Mouse (Mus musculus) kidney, embryonic 14.5 days (tissue): ENCODE measurements at regions not wholly inside any gene's neighbourhood (a gene's known extent, or its start where the extent isn't known, plus 50 kb on each side); places are given as distances from the start of the nearest gene placed in this dataset.

Experiments used
- ATAC-seq: fragments of 200-750 bp; cut with Nextera tagmentation; 2 replicates; pipeline ENCODE4 v1.8.0; 2017; ENCODE audit warnings: moderate number of reproducible peaks, mild to moderate bottlenecking, moderate TSS enrichment, moderate library complexity; ENCODE audit not compliant: low FRiP score, low TSS enrichment
- H3K27ac ChIP-seq: fragments of 300-500 bp; sonication (generic); 2 replicates; pipeline ENCODE4 v1.5.1; 2014; ENCODE audit warnings: low read depth, mild to moderate bottlenecking, low read length, moderate library complexity, mixed read lengths
- H3K27me3 ChIP-seq: fragments of 300-500 bp; sonication (generic); 2 replicates; pipeline ENCODE4 v1.6.1; 2014; ENCODE audit warnings: mild to moderate bottlenecking, low read length; ENCODE audit not compliant: control insufficient read depth, insufficient read depth
- H3K36me3 ChIP-seq: fragments of 300-500 bp; sonication (generic); 2 replicates; pipeline ENCODE4 v1.6.1; 2014; ENCODE audit warnings: low read length, mixed read lengths; ENCODE audit not compliant: control insufficient read depth, insufficient read depth
- H3K4me1 ChIP-seq: fragments of 300-500 bp; sonication (generic); 2 replicates; pipeline ENCODE4 v1.6.1; 2014; ENCODE audit warnings: low read length, mixed read lengths; ENCODE audit not compliant: control insufficient read depth, insufficient read depth
- H3K4me2 ChIP-seq: fragments of 300-500 bp; sonication (generic); replicated peaks from 2 replicates; pipeline ENCODE4 v1.6.1; 2014; ENCODE audit warnings: low read depth, mild to moderate bottlenecking, low read length
- H3K4me3 ChIP-seq: fragments of 300-500 bp; sonication (generic); 2 replicates; pipeline ENCODE4 v1.5.1; 2014; ENCODE audit warnings: mild to moderate bottlenecking, low read length
- H3K9ac ChIP-seq: fragments of 300-500 bp; sonication (generic); 2 replicates; pipeline ENCODE4 v1.6.1; 2014; ENCODE audit warnings: low read depth, mild to moderate bottlenecking, low read length, moderate library complexity
- H3K9me3 ChIP-seq: fragments of 300-500 bp; sonication (generic); 2 replicates; pipeline ENCODE4 v1.6.1; 2016; ENCODE audit warnings: low read length; ENCODE audit not compliant: control insufficient read depth
- WGBS: fragments of 180-500 bp; shearing (Covaris S2); extraction: QIAGEN DNeasy Blood & Tissue Kit; methylation state at CpG from one replicate; pipeline ENCODE4 v1.1.7; 2014; 5-methylcytosine and 5-hydroxymethylcytosine counted together

GRCm38 (mm10) chr1:75786173-75786820, 240.2 kb downstream of the Slc4a3 start:
- H3K27me3 ChIP-seq: no peaks in the 10 kb centered on the region
- H3K4me1 ChIP-seq: no peaks in the 10 kb centered on the region
- H3K4me3 ChIP-seq: no peak overlapping the region
- ATAC-seq: no peak
- H3K27ac ChIP-seq: no peak overlapping the region
- no peaks in the 10 kb centered on the region for H3K9me3 ChIP-seq
- no peak overlapping the region for H3K9ac ChIP-seq
- no peak overlapping the region for H3K4me2 ChIP-seq
- no peaks in the 10 kb centered on the region for H3K36me3 ChIP-seq
- WGBS: 19% methylated on average over 10 of the region's 10 CpGs

- Histone ChIP-seq H3K4me3 (no peak overlapping the region), H3K4me1 (no peaks in the 10 kb centered on the region), H3K4me2 (no peak overlapping the region), H3K9ac (no peak overlapping the region), H3K36me3 (no peaks in the 10 kb centered on the region), H3K27ac (no peak overlapping the region), H3K27me3 (no peaks in the 10 kb centered on the region), H3K9me3 (0 out of 2 replicates have a peak, but pooled peaks cover 4% of the 10 kb centered on the region)
- no peak for ATAC-seq
- 88% methylated on average over 1 of the region's 1 CpGs for WGBS
Observed at GRCm38 (mm10) chr1:75791509-75791908, 245.4 kb downstream of the Slc4a3 start.

GRCm38 (mm10) chr1:75797793-75798192, 251.7 kb downstream of the Slc4a3 start:
- 0 out of 2 replicates have a peak, but pooled peaks cover 2% of the 10 kb centered on the region for H3K9me3 ChIP-seq
- no peak for ATAC-seq

GRCm38 (mm10) chr1:75798375-75799099, 252.5 kb downstream of the Slc4a3 start:
- no peaks in the 10 kb centered on the region for H3K9me3 ChIP-seq
- no peak overlapping the region for H3K9ac ChIP-seq
- ATAC-seq: no peak
- H3K4me1 ChIP-seq: no peaks in the 10 kb centered on the region
- no peak overlapping the region for H3K27ac ChIP-seq
- H3K27me3 ChIP-seq: no peaks in the 10 kb centered on the region
- 60% methylated on average over 6 of the region's 6 CpGs for WGBS
- no peak overlapping the region for H3K4me3 ChIP-seq
- H3K36me3 ChIP-seq: no peaks in the 10 kb centered on the region
- no peak overlapping the region for H3K4me2 ChIP-seq

More at GRCm38 (mm10) chr1:75797793-75798192, 251.7 kb downstream of the Slc4a3 start:
- Histone ChIP-seq H3K4me2 (no peak overlapping the region), H3K4me1 (no peaks in the 10 kb centered on the region), H3K27me3 (no peaks in the 10 kb centered on the region), H3K27ac (no peak overlapping the region), H3K36me3 (no peaks in the 10 kb centered on the region), H3K4me3 (no peak overlapping the region), H3K9ac (no peak overlapping the region)
- WGBS: 64% methylated on average over 6 of the region's 6 CpGs

GRCm38 (mm10) chr1:75804473-75804872, 258.4 kb downstream of the Slc4a3 start:
- ATAC-seq: no peak
- no peaks in the 10 kb centered on the region for H3K27me3 ChIP-seq
- no peaks in the 10 kb centered on the region for H3K9me3 ChIP-seq
- no peak overlapping the region for H3K27ac ChIP-seq
- H3K4me3 ChIP-seq: no peak overlapping the region
- H3K4me1 ChIP-seq: no peaks in the 10 kb centered on the region
- 73% methylated on average over 2 of the region's 2 CpGs for WGBS
- no peak overlapping the region for H3K9ac ChIP-seq
- H3K36me3 ChIP-seq: no peaks in the 10 kb centered on the region
- H3K4me2 ChIP-seq: no peak overlapping the region

- Histone ChIP-seq H3K36me3 (no peaks in the 10 kb centered on the region), H3K27ac (no peak overlapping the region), H3K27me3 (no peaks in the 10 kb centered on the region), H3K9ac (no peak overlapping the region), H3K9me3 (no peaks in the 10 kb centered on the region), H3K4me2 (no peak overlapping the region), H3K4me3 (no peak overlapping the region), H3K4me1 (no peaks in the 10 kb centered on the region)
- 89% methylated on average over 3 of the region's 3 CpGs for WGBS
- ATAC-seq: no peak
Observed at GRCm38 (mm10) chr1:75812471-75812870, 266.4 kb downstream of the Slc4a3 start.

- H3K4me1 ChIP-seq: no peaks in the 10 kb centered on the region
- no peaks in the 10 kb centered on the region for H3K27me3 ChIP-seq
- 55% methylated on average over 5 of the region's 5 CpGs for WGBS
- H3K9ac ChIP-seq: no peak overlapping the region
- no peaks in the 10 kb centered on the region for H3K36me3 ChIP-seq
- H3K9me3 ChIP-seq: no peaks in the 10 kb centered on the region
- no peak overlapping the region for H3K4me2 ChIP-seq
- H3K27ac ChIP-seq: no peak overlapping the region
- no peak overlapping the region for H3K4me3 ChIP-seq
- no peak for ATAC-seq
Observed at GRCm38 (mm10) chr1:75826202-75826601, 280.1 kb downstream of the Slc4a3 start.

GRCm38 (mm10) chr1:75833071-75833830, 287.2 kb downstream of the Slc4a3 start:
- Histone ChIP-seq H3K27ac (no peak overlapping the region), H3K9ac (no peak overlapping the region)

GRCm38 (mm10) chr1:75834361-75834760, 288.3 kb downstream of the Slc4a3 start:
- Histone ChIP-seq H3K9ac (no peak overlapping the region), H3K4me3 (no peak overlapping the region), H3K9me3 (no peaks in the 10 kb centered on the region), H3K27me3 (no peaks in the 10 kb centered on the region), H3K27ac (no peak overlapping the region), H3K36me3 (no peaks in the 10 kb centered on the region), H3K4me1 (no peaks in the 10 kb centered on the region), H3K4me2 (no peak overlapping the region)
- ATAC-seq: no peak
- 35% methylated on average over 3 of the region's 3 CpGs for WGBS

More at GRCm38 (mm10) chr1:75833071-75833830, 287.2 kb downstream of the Slc4a3 start:
- Histone ChIP-seq H3K36me3 (no peaks in the 10 kb centered on the region), H3K4me1 (no peaks in the 10 kb centered on the region), H3K4me2 (no peak overlapping the region), H3K9me3 (no peaks in the 10 kb centered on the region), H3K27me3 (no peaks in the 10 kb centered on the region), H3K4me3 (no peak overlapping the region)
- whole genome bisulfite sequencing: 36% methylated on average over 12 of the region's 12 CpGs
- no peak for ATAC-seq
